Mouse (Mus musculus) stomach, embryonic 14.5 days (tissue): ENCODE data around the gene Ttc5. TPM values are rescaled to one million over a fixed set of nuclear protein-coding genes. Genes with fewer than 3 reads are reported as not detected.
"Not testable (repeated sequence)": the region's sequence is repeated elsewhere in the genome, so short reads cannot be mapped to it uniquely, and the experiment has no call there.

Experiments
- ATAC-seq: fragments of 200-750 bp; cut with Nextera tagmentation; 2 replicates; pipeline ENCODE4 v1.8.0; 2017; ENCODE audit warnings: low read depth, moderate TSS enrichment; ENCODE audit not compliant: insufficient number of reproducible peaks, insufficient read depth, low FRiP score
- H3K27ac ChIP-seq: fragments of 300-500 bp; sonication (generic); 2 replicates; pipeline ENCODE4 v1.5.1; 2014; ENCODE audit warnings: mild to moderate bottlenecking, low read length, moderate library complexity, mixed read lengths
- H3K27me3 ChIP-seq: fragments of 300-500 bp; sonication (generic); 2 replicates; pipeline ENCODE4 v1.6.1; 2014; ENCODE audit warnings: low read length, control low read depth, mixed read lengths; ENCODE audit not compliant: control insufficient read depth, insufficient read depth
- H3K36me3 ChIP-seq: fragments of 300-500 bp; sonication (generic); 2 replicates; pipeline ENCODE4 v1.6.1; 2014; ENCODE audit warnings: mild to moderate bottlenecking, control low read depth, low read length, moderate library complexity, mixed read lengths; ENCODE audit not compliant: control insufficient read depth, insufficient read depth
- H3K4me1 ChIP-seq: fragments of 300-500 bp; sonication (generic); 2 replicates; pipeline ENCODE4 v1.6.1; 2014; ENCODE audit warnings: low read length, control low read depth, mixed read lengths; ENCODE audit not compliant: control insufficient read depth, insufficient read depth
- H3K4me2 ChIP-seq: fragments of 300-500 bp; sonication (generic); replicated peaks from 2 replicates; pipeline ENCODE4 v1.6.1; 2014; ENCODE audit warnings: low read depth, low read length, control low read depth
- H3K4me3 ChIP-seq: fragments of 300-500 bp; sonication (generic); 2 replicates; pipeline ENCODE4 v1.5.1; 2014; ENCODE audit warnings: low read depth, low read length, control low read depth
- H3K9ac ChIP-seq: fragments of 300-500 bp; sonication (generic); replicated peaks from 2 replicates; pipeline ENCODE4 v1.6.1; 2014; ENCODE audit warnings: low read depth, mild to moderate bottlenecking, control low read depth, low read length, moderate library complexity, mixed read lengths
- H3K9me3 ChIP-seq: fragments of 300-500 bp; sonication (generic); 2 replicates; pipeline ENCODE4 v1.6.1; 2016; ENCODE audit warnings: low read depth, low read length, control low read depth; ENCODE audit not compliant: control insufficient read depth
- WGBS: fragments of 180-500 bp; shearing (Covaris S2); extraction: QIAGEN DNeasy Blood & Tissue Kit; methylation state at CpG from one replicate; pipeline ENCODE4 v1.1.7; 2014; 5-methylcytosine and 5-hydroxymethylcytosine counted together
- polyA plus RNA-seq: library from polyadenylated mRNA; unstranded; fragments of >200 nt; fragmentation: Nextera tagmentation; extraction: Ambion mirVana; gene quantifications from 2 replicates; pipeline ENCODE4 v1.2.1, GENCODE M21; 2014

Ttc5 gene
- polyA plus RNA-seq, 1 experiment from 2014 or later: 79.6 TPM

- Histone ChIP-seq H3K36me3 (no peaks in the 10 kb centered on the region), H3K4me3 (no peak overlapping the region), H3K4me1 (no peaks in the 10 kb centered on the region), H3K27me3 (no peaks in the 10 kb centered on the region), H3K9ac (no peak overlapping the region), H3K27ac (no peak overlapping the region), H3K9me3 (no peaks in the 10 kb centered on the region), H3K4me2 (no peak overlapping the region)
- 67% methylated on average over 2 of the region's 2 CpGs for WGBS
- ATAC-seq: no peak
Measured at GRCm38 (mm10) chr14:50741584-50741983, 43.7 kb downstream of the Ttc5 start.

GRCm38 (mm10) chr14:50740334-50740733 lies 45.0 kb downstream of the Ttc5 start:
- Histone ChIP-seq H3K4me2 (no peak overlapping the region), H3K36me3 (no peaks in the 10 kb centered on the region), H3K27me3 (no peaks in the 10 kb centered on the region), H3K4me3 (no peak overlapping the region), H3K4me1 (no peaks in the 10 kb centered on the region), H3K9ac (no peak overlapping the region), H3K27ac (no peak overlapping the region), H3K9me3 (no peaks in the 10 kb centered on the region)
- 78% methylated on average over 2 of the region's 2 CpGs for WGBS
- no peak for ATAC-seq

GRCm38 (mm10) chr14:50722371-50722770 lies 62.9 kb downstream of the Ttc5 start:
- H3K9me3 ChIP-seq, H3K36me3 ChIP-seq, H3K4me2 ChIP-seq, H3K4me1 ChIP-seq, H3K27me3 ChIP-seq, H3K9ac ChIP-seq, H3K4me3 ChIP-seq, ATAC-seq, H3K27ac ChIP-seq: not testable (repeated sequence)
- 88% methylated on average over 3 of the region's 4 CpGs for WGBS

GRCm38 (mm10) chr14:50719875-50720274 lies 65.4 kb downstream of the Ttc5 start:
- not testable (repeated sequence) for H3K9me3 ChIP-seq, H3K27me3 ChIP-seq, H3K27ac ChIP-seq, H3K36me3 ChIP-seq, H3K9ac ChIP-seq, ATAC-seq, H3K4me3 ChIP-seq, H3K4me1 ChIP-seq, H3K4me2 ChIP-seq
- WGBS: 90% methylated on average over 15 of the region's 15 CpGs

Other genes with a start within 250 kb of the Ttc5 start
- not detected in 2 replicates for gene Olfr744, start 170.6 kb downstream of the Ttc5 start, polyA plus RNA-seq
- gene Olfr745, start 146.1 kb downstream of the Ttc5 start, polyA plus RNA-seq: not detected in 2 replicates
- not detected in 2 replicates for gene Olfr746, start 138.4 kb downstream of the Ttc5 start, polyA plus RNA-seq
- not detected in 2 replicates for gene Olfr747, start 92.3 kb downstream of the Ttc5 start, polyA plus RNA-seq
- gene Olfr748, start 78.1 kb downstream of the Ttc5 start, polyA plus RNA-seq: not detected in 2 replicates
- gene Olfr749, start 40.4 kb downstream of the Ttc5 start, polyA plus RNA-seq: not detected in 2 replicates
- gene Ccnb1ip1, start 22.2 kb upstream of the Ttc5 start, polyA plus RNA-seq: not detected in 2 replicates
- 71.8 and 76.2 TPM in 2 replicates for gene Parp2, start 22.3 kb upstream of the Ttc5 start, polyA plus RNA-seq
- 8.6 and 8.7 TPM in 2 replicates for gene Tep1, start 85.0 kb upstream of the Ttc5 start, polyA plus RNA-seq
- gene Klhl33, start 112.0 kb upstream of the Ttc5 start, polyA plus RNA-seq: 0.14 and 0.35 TPM in 2 replicates
- gene Osgep, start 139.4 kb upstream of the Ttc5 start, polyA plus RNA-seq: 149 and 169 TPM in 2 replicates
- gene Apex1, start 139.4 kb upstream of the Ttc5 start, polyA plus RNA-seq: 217 and 223 TPM in 2 replicates
- gene Pip4p1, start 145.3 kb upstream of the Ttc5 start, polyA plus RNA-seq: 41.0 and 50.2 TPM in 2 replicates
- 59.5 and 65.1 TPM in 2 replicates for gene Pnp, start 145.6 kb upstream of the Ttc5 start, polyA plus RNA-seq
- not detected in 2 replicates for gene Gm49342, start 159.0 kb upstream of the Ttc5 start, polyA plus RNA-seq
- 0.31 TPM in 1 of 2 replicates, not detected in the other for gene Pnp2, start 170.5 kb upstream of the Ttc5 start, polyA plus RNA-seq
- gene Rnase10, start 222.2 kb upstream of the Ttc5 start, polyA plus RNA-seq: 0.22 TPM in 1 of 2 replicates, not detected in the other